Mouse (Mus musculus) liver, embryonic 13.5 days (tissue): ENCODE results near the gene Agrn. TPM values are rescaled to one million over a fixed set of nuclear protein-coding genes. Genes with fewer than 3 reads are reported as not detected.

Experiments used
- ATAC-seq: fragments of 200-750 bp; cut with Nextera tagmentation; 2 replicates; pipeline ENCODE4 v1.8.0; 2017; ENCODE audit warnings: low read depth, mild to moderate bottlenecking, moderate number of reproducible peaks, moderate library complexity
- DNase-seq: peaks from one replicate; pipeline ENCODE4 v3.0.0; 2022
- H3K27ac ChIP-seq: fragments of 300-500 bp; sonication (generic); 2 replicates; pipeline ENCODE4 v1.5.1; 2015; ENCODE audit warnings: moderate library complexity, mild to moderate bottlenecking, inconsistent platforms
- H3K27me3 ChIP-seq: fragments of 300-500 bp; sonication (generic); 2 replicates; pipeline ENCODE4 v1.6.1; 2015; ENCODE audit warnings: mild to moderate bottlenecking, inconsistent platforms
- H3K36me3 ChIP-seq: fragments of 300-500 bp; sonication (generic); 2 replicates; pipeline ENCODE4 v1.6.1; 2015; ENCODE audit warnings: mild to moderate bottlenecking, inconsistent platforms
- H3K4me1 ChIP-seq: fragments of 300-500 bp; sonication (generic); replicated peaks from 2 replicates; pipeline ENCODE4 v1.6.1; 2015; ENCODE audit warnings: inconsistent platforms
- H3K4me2 ChIP-seq: fragments of 300-500 bp; sonication (generic); 2 replicates; pipeline ENCODE4 v1.6.1; 2015; ENCODE audit warnings: inconsistent platforms, mild to moderate bottlenecking, moderate library complexity
- H3K4me3 ChIP-seq: fragments of 300-500 bp; sonication (generic); replicated peaks from 2 replicates; pipeline ENCODE4 v1.5.1; 2015; ENCODE audit warnings: mild to moderate bottlenecking, inconsistent platforms
- H3K9ac ChIP-seq: fragments of 300-500 bp; sonication (generic); 2 replicates; pipeline ENCODE4 v1.6.1; 2015; ENCODE audit warnings: mild to moderate bottlenecking, inconsistent platforms
- H3K9me3 ChIP-seq: fragments of 300-500 bp; sonication (generic); replicated peaks from 2 replicates; pipeline ENCODE4 v1.6.1; 2016; ENCODE audit warnings: inconsistent platforms
- WGBS: fragments of 180-500 bp; shearing (Covaris S2); methylation state at CpG from one replicate; pipeline ENCODE4 v1.1.7; 2015; ENCODE audit not compliant: insufficient replicate concordance; 5-methylcytosine and 5-hydroxymethylcytosine counted together
- polyA plus RNA-seq: library from polyadenylated mRNA; unstranded; fragments of >200 nt; fragmentation: Nextera tagmentation; extraction: Ambion mirVana; gene quantifications from 2 replicates; pipeline ENCODE4 v1.2.1, GENCODE M21; 2015

Gene Agrn
- 8.5 and 8.7 TPM in 2 replicates for polyA plus RNA-seq

DNA sequence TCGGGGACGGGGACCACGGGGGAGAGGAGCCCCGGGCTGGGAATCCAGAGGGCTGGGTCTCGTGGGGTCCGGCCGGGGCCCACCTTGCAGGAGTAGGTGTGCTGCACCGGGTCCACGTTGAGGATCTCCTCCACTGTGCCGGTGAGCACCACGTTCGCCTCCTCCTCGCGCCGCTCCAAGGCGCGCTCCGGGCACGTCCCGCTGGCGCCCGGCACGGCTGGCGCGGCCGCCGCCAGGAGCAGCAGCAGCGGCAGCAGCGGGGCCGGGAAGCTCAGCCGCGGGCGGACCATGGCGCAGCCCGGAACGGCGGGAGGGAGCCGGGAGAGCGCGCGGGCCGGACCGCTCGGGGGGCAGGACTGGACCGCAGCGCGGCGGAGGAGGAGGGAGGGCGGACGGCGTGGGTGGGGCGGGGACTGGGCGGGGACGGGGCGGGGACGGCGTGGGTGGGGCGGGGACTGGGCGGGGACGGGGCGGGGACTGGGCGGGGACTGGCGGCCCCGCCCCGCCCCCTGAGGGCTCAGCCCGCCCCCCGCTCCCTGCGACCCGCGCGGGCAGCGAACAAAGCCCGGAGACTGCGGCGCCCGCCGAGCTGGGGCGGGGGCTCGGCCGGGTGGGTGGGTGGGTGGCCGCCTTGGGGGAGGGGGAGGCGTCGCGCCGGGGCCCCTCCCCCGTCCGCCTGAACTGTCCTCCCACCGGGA lies at the start of gene Agrn:
Gene Agrn, minus strand, starts transcription at position 358 of the 698 bp plus-strand sequence.
- WGBS = 1% methylated on average over 35 of the region's 88 CpGs

DNA sequence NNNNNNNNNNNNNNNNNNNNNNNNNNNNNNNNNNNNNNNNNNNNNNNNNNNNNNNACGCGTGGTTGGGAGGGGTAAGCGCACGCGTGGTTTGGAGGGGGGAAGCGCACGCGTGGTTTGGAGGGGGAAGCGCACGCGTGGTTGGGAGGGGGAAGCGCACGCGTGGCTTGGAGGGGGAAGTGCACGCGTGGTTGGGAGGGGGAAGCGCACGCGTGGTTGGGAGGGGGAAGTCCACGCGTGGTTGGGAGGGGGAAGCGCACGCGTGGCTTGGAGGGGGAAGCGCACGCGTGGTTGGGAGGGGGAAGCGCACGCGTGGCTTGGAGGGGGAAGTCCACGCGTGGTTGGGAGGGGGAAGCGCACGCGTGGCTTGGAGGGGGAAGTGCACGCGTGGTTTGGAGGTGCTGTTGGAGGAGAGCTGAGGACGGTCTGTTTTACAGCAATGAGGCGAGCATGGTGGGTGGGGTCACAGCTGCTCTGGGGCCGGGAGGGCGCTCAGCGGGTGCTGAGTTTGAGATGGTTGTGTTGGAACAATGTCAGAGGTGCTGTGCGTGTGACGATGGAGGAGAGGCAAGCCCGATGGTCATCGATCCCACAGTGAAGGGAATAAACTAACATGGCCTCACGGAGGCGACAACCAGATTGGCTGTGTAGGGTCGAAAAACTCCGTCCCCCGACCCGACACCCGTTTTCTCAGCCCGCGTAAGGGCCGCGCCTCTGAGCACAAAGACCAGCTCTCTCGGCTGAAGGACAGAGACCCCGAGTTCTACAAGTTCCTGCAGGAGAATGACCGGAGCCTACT lies 39.6 kb upstream of the Agrn start:
- Histone ChIP-seq H3K4me1 (peaks cover 43% of the 10 kb centered on the region), H3K36me3 (peaks cover 68% of the 10 kb centered on the region), H3K9me3 (no peaks in the 10 kb centered on the region), H3K4me3 (peak overlapping the region; percentile 87), H3K9ac (peak overlapping the region; percentile 87), H3K4me2 (peak overlapping the region; percentile 99), H3K27me3 (no peaks in the 10 kb centered on the region), H3K27ac (peak overlapping the region; percentile 97)
- WGBS = 16% methylated on average over 58 of the region's 60 CpGs
- ATAC-seq (no peak), DNase-seq (peak; percentile 41)

More for the DNA sequence above, at the start of gene Agrn:
- peak; percentile 80 for ATAC-seq
- H3K27me3 ChIP-seq = peaks cover 48% of the 10 kb centered on the region
- H3K4me3 ChIP-seq = peak within 1 kb of the TSS; percentile 83
- DNase-seq = peak; percentile 66
- peak within 1 kb of the TSS; percentile 93 for H3K27ac ChIP-seq
- no peaks in the 10 kb centered on the region for H3K9me3 ChIP-seq
- H3K9ac ChIP-seq = peak within 1 kb of the TSS; percentile 87
- peak within 1 kb of the TSS; percentile 99 for H3K4me2 ChIP-seq
- peaks cover 4% of the 10 kb centered on the region; the same call in 1 of the 2 replicates for H3K36me3 ChIP-seq
- peaks cover 84% of the 10 kb centered on the region for H3K4me1 ChIP-seq

DNA sequence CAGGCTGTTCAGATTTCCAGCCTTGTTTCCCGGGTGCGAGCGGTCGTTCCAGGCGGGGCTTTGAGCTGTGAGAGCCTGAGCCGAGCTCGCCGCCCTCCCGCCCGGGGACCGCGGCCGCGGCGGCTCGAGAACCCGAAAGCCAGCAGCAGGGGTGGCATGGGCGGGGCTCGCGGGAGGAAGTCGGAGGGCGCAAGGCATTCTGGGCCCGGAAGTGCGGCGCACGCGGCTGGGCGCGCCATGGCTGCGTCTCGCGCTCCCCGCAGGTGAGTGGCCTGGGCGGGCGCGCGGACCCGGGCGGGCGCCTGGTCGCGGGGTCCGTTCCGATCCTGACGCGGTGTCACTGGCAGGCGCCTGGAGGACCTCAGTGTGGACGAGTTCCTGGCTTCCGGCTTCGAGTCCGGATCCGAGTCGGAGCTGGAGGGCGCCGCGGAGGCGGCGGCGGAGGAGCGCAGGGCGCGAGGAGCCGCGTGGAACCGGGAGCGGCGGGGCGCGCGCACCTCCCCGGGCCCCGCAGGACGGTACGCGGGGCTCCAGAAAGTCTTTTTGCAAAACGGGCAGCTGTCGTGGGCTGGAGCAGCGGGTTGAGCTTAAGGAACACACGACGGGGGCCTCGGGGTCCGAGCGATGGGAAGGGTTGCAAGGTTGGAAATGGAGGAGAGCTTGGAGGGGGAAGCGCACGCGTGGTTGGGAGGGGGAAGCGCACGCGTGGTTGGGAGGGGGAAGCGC lies 38.7 kb upstream of the Agrn start, which contains the start of gene Noc2l:
Gene Noc2l, plus strand, starts transcription at position 203 of the 726 bp plus-strand sequence.
- peak within 1 kb of the TSS; percentile 87 for H3K4me3 ChIP-seq
- ATAC-seq (peak; percentile 85), DNase-seq (peak; percentile 90)
- no peaks in the 10 kb centered on the region for H3K27me3 ChIP-seq
- H3K9me3 ChIP-seq = no peaks in the 10 kb centered on the region
- peaks cover 43% of the 10 kb centered on the region for H3K4me1 ChIP-seq
- peaks cover 68% of the 10 kb centered on the region for H3K36me3 ChIP-seq
- peak within 1 kb of the TSS; percentile 87 for H3K9ac ChIP-seq
- WGBS = under 1% methylated on average over 90 of the region's 90 CpGs
- peak within 1 kb of the TSS; percentile 99 for H3K4me2 ChIP-seq
- peak within 1 kb of the TSS; percentile 97 for H3K27ac ChIP-seq

DNA sequence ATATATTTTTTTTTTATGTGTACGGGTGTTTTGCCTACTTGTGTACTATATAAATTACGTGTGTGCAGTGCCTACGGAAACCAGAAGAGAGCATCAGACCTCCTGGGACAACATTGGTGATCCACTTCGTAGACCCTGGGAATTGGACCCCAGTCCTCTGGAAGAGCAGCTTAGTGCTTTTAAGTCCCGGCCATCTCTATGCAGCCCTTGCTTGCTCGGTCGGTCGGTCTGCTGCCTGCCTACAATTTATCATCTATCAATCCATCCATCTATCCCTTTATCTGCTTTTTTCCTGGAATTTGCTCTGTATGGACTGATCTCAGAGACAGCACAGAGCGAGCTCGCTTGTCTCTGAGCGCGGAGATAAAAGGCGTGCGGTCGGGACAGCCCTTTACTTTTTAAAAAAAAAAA lies 38.1 kb upstream of the Agrn start:
- under 1% methylated on average over 15 of the region's 15 CpGs for WGBS
- Histone ChIP-seq H3K9ac (peak overlapping the region; percentile 87), H3K9me3 (no peaks in the 10 kb centered on the region), H3K36me3 (peaks cover 68% of the 10 kb centered on the region), H3K4me3 (peak overlapping the region; percentile 87), H3K27ac (peak overlapping the region; percentile 97), H3K4me2 (peak overlapping the region; percentile 99), H3K27me3 (no peaks in the 10 kb centered on the region), H3K4me1 (peaks cover 43% of the 10 kb centered on the region)
- ATAC-seq (peak; percentile 49), DNase-seq (no peak)

DNA sequence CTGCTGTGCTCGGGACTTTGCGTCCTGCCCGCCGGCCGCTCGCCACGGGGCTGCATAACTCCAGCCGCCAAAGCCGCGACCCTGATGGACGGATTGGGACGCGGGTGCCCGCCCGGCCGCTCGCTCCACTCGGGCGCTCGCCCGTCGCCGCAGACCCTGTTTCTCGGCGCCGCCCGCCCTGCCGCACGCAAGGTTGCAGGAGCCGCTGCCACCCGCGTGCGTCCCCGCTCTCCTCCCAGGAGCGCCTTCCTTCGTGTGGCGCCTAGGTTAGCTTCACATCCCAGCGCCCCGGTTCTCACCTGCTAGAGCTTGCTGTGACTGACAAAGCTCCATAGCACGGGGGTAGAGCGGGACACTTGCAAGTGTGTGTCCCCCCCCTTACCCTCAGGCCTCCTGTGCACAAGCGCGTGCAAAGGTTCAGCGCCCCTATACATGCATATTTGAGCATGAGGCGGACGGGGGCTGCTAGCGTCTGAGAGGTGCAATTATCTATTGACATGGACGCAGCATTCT lies 37.5 kb upstream of the Agrn start, which contains the start of gene Plekhn1:
Gene Plekhn1, minus strand, starts transcription at position 157 of the 513 bp plus-strand sequence.
- H3K9me3 ChIP-seq = no peaks in the 10 kb centered on the region
- H3K4me1 ChIP-seq = peaks cover 43% of the 10 kb centered on the region
- H3K4me3 ChIP-seq = peak within 1 kb of the TSS; percentile 87
- ATAC-seq = peak; percentile 47
- peak within 1 kb of the TSS; percentile 99 for H3K4me2 ChIP-seq
- peaks cover 68% of the 10 kb centered on the region for H3K36me3 ChIP-seq
- peak; percentile 60 for DNase-seq
- peak within 1 kb of the TSS; percentile 87 for H3K9ac ChIP-seq
- under 1% methylated on average over 42 of the region's 48 CpGs for WGBS
- H3K27me3 ChIP-seq = no peaks in the 10 kb centered on the region
- peak within 1 kb of the TSS; percentile 97 for H3K27ac ChIP-seq

DNA sequence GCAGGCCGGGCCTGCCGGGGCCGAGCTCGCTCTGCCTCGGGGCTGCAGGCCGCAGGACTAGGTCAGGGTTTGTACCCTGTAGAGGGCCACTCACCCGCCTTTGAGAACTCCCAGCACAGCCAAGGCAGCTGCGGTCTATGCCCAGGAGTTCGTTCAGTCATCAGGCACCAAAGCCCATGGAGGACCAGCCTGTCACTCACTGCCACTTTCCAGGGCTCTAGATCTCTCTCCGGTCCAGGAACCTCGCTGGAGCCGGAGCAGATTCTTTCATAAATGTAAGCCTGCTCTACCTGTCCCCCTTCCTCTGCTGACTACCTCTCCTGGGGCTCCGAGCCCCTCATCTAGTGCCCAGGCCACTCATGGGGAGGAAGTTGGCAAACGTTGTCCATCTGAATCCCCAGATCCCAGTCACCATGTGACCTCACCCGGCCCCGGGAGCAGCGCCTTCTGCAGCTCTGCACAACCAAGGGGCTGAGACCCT lies 36.8 kb upstream of the Agrn start:
- peak overlapping the region; percentile 87 for H3K4me3 ChIP-seq
- 24% methylated on average over 17 of the region's 17 CpGs for WGBS
- no peaks in the 10 kb centered on the region for H3K9me3 ChIP-seq
- no peak for ATAC-seq
- DNase-seq = no peak
- H3K4me2 ChIP-seq = peak overlapping the region; percentile 99
- peaks cover 67% of the 10 kb centered on the region for H3K36me3 ChIP-seq
- peaks cover 42% of the 10 kb centered on the region for H3K4me1 ChIP-seq
- no peaks in the 10 kb centered on the region for H3K27me3 ChIP-seq
- peak overlapping the region; percentile 67 for H3K27ac ChIP-seq
- H3K9ac ChIP-seq = peak overlapping the region; percentile 87

DNA sequence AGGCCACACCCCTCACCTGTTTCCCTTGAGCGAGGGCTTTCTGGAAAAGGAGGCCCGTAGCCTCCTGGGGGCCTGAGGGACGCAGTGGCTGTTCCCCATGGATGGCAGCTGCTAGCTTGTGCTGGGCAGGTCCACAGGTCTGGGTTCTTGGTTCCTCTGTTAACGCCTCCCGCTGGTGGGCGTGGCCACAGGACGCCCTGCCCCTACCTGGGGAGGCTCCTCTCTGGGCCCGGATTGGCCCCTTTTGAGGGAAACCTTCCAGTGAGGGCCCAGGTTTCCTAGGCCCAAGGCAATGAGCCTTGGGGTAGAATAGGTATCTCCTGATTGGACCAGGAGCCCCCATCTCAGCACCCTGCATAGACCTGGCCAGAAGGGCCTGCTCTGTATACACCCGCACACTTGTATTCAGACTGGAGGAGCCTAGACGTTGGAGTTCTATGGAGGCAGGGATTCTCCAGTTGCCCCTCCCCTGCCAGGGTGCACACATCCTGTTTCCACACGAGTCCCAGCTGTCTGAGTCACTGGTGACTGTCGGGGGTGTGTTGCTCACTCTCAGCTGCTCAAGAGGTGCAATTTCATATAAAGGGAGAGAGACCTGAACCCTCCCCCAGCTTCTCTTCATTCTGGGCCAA lies 31.2 kb upstream of the Agrn start:
- no peak overlapping the region for H3K4me3 ChIP-seq
- ATAC-seq (peak; percentile 63), DNase-seq (no peak)
- peak overlapping the region; percentile 34 for H3K4me2 ChIP-seq
- no peak overlapping the region for H3K27ac ChIP-seq
- peaks cover 44% of the 10 kb centered on the region for H3K36me3 ChIP-seq
- peak overlapping the region; percentile 23; the same call in 1 of the 2 replicates for H3K9ac ChIP-seq
- no peaks in the 10 kb centered on the region for H3K9me3 ChIP-seq
- H3K4me1 ChIP-seq = peaks cover 32% of the 10 kb centered on the region
- no peaks in the 10 kb centered on the region for H3K27me3 ChIP-seq
- 42% methylated on average over 12 of the region's 12 CpGs for WGBS

DNA sequence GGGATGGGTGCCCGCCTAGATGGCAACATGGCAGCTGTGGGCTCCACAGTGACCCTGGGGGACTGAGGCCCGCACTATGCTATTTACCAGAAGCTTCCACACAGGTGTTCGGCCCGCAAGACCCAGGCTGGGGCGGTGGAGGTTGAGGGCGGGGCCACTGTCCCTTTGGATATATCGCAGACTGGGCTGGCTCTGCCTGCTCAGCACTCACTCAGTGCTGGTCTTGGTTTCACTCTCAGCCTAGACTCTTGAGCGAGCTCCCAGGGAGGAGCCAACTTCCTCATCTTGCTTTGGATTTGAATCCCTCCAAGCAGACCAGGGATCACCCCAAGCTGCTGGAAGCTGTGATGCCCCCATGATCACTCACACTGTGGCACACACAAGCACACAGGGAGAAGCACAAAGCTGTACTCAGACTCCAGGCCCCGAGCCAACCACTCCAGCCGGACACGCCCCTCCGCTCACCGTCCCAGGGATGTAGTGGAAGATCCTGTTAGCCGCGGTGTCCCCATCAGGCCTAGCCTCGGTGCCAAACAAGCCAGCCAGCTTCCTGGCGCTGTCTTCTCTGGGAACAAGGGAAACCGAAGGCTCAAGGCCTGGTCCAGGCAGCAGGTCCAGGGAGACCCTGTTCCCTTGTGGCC lies 30.6 kb upstream of the Agrn start:
- H3K4me3 ChIP-seq = no peak overlapping the region
- peaks cover 37% of the 10 kb centered on the region for H3K36me3 ChIP-seq
- H3K27ac ChIP-seq = no peak overlapping the region
- H3K4me2 ChIP-seq = peak overlapping the region; percentile 34
- no peaks in the 10 kb centered on the region for H3K27me3 ChIP-seq
- 52% methylated on average over 18 of the region's 18 CpGs for WGBS
- no peak for DNase-seq
- H3K4me1 ChIP-seq = peaks cover 26% of the 10 kb centered on the region
- ATAC-seq = peak; percentile 15
- peak overlapping the region; percentile 23; the same call in 1 of the 2 replicates for H3K9ac ChIP-seq
- no peaks in the 10 kb centered on the region for H3K9me3 ChIP-seq

DNA sequence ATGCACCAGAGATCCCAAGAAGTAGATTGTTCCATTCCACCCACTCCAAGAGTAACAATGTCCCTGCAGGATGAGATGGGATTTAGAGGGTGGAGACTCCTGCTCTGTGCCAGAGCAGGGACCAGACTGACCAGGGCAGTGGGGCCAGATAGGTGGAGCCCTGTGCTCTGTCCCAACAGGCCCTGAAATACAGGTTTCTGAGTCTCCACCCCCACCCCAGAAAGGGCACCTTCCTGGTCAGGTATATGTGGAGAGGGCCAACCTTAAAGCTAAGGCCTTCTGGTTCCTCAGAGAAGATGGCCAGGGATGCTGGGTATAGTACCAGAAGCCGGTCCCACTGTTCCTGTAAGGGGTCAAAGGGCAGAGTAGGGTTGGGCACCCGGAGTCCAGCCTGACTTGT lies 27.0 kb upstream of the Agrn start:
- Histone ChIP-seq H3K4me1 (peaks cover 23% of the 10 kb centered on the region), H3K4me3 (no peak overlapping the region), H3K36me3 (0 out of 2 replicates have a peak, but pooled peaks cover 1% of the 10 kb centered on the region), H3K9ac (no peak overlapping the region), H3K27me3 (no peaks in the 10 kb centered on the region), H3K9me3 (no peaks in the 10 kb centered on the region), H3K27ac (no peak overlapping the region), H3K4me2 (no peak overlapping the region)
- no peak for ATAC-seq
- 69% methylated on average over 2 of the region's 2 CpGs for WGBS
- DNase-seq = no peak

DNA sequence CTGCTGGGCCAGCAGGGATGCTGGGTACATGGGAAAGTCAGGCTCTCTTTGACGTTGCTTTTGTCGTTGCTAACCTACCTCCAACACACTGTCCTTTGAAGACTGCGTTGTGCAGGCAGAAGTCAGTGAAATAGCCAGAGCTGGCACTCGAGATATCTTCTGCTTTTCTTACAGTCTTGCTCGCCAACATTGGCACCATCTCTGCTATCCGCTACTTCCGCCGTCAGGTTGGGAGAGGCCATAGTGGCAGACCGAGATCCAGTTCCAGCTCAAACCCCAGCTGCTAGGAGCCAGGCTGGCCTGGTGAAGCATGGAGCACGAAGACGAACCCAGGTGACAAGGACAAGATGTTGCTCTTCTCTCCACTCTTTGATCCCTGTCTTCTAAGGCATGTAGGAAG lies 22.6 kb upstream of the Agrn start:
- H3K9ac ChIP-seq = no peak overlapping the region
- peaks cover 8% of the 10 kb centered on the region for H3K27me3 ChIP-seq
- WGBS = 79% methylated on average over 11 of the region's 11 CpGs
- no peak overlapping the region for H3K4me3 ChIP-seq
- no peak for DNase-seq
- H3K9me3 ChIP-seq = no peaks in the 10 kb centered on the region
- no peak overlapping the region for H3K27ac ChIP-seq
- no peak overlapping the region for H3K4me2 ChIP-seq
- H3K4me1 ChIP-seq = no peaks in the 10 kb centered on the region
- no peak for ATAC-seq
- no peaks in the 10 kb centered on the region for H3K36me3 ChIP-seq
